ENCODE assay signal across 17 mouse cellular contexts in the genomic region with DNA sequence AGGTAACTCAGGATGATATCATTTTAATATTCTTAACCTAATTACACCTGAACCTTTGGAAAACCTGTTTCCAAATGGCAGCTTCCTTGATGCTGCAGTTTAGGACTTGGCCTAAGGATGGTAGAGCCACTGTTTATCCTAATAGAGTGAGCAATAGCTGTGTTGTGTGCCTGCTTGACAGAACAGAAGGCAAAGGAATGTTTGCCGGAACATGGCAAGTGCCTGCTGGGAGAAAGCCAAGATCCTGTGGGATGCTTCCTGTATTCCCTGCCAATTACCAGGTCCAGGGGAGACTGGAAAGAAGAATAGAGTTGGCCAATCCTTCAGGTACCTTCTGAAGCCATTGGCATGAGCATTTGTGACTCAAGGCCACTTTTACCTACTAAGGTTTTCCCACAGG.
DNase-seq lines count a peak whose midpoint lies in the region; ATAC-seq lines count a peak whose summit lies in the region.
"Had no signal": no experiment of that assay in that cellular context is flagged by ENCODE, and none has a peak within 500 bp of the region (broad histone marks: within the 10 kb centered on the region; RNA-seq: fewer than 3 reads in every experiment).

No protein-coding gene starts in this region.

- H3K4me3 ChIP-seq in forebrain, embryonic 15.5 days, result no peak overlapping the region
- H3K4me3 ChIP-seq in forebrain, embryonic 16.5 days (replicated peaks; ENCODE audit: low read length), result no peak overlapping the region
- H3K4me3 ChIP-seq in midbrain, embryonic 11.5 days (ENCODE audit: low read depth, low read length), result no peak overlapping the region
- no peak overlapping the region for H3K4me3 ChIP-seq in midbrain, embryonic 13.5 days (replicated peaks)
- H3K4me3 ChIP-seq: embryonic facial prominence, embryonic 12.5 days; heart, embryonic 13.5 days; neural tube, embryonic 13.5 days had no signal

- H3K27me3 ChIP-seq in forebrain, embryonic 15.5 days, result no peaks in the 10 kb centered on the region
- no peaks in the 10 kb centered on the region for H3K27me3 ChIP-seq in forebrain, embryonic 16.5 days (replicated peaks; ENCODE audit: control insufficient read depth, insufficient read depth, low read length)
- H3K27me3 ChIP-seq in midbrain, embryonic 11.5 days (ENCODE audit: control insufficient read depth, insufficient read depth, low read length), result no peaks in the 10 kb centered on the region
- H3K27me3 ChIP-seq in midbrain, embryonic 13.5 days, result no peaks in the 10 kb centered on the region
- H3K27me3 ChIP-seq: embryonic facial prominence, embryonic 12.5 days; heart, embryonic 13.5 days; neural tube, embryonic 13.5 days had no signal

- H3K9me3 ChIP-seq in forebrain, embryonic 15.5 days, result no peaks in the 10 kb centered on the region
- no peaks in the 10 kb centered on the region for H3K9me3 ChIP-seq in forebrain, embryonic 16.5 days (ENCODE audit: control insufficient read depth, low read length)
- no peaks in the 10 kb centered on the region for H3K9me3 ChIP-seq in midbrain, embryonic 11.5 days (ENCODE audit: control insufficient read depth, low read length)
- H3K9me3 ChIP-seq in midbrain, embryonic 13.5 days, result no peaks in the 10 kb centered on the region
- H3K9me3 ChIP-seq: embryonic facial prominence, embryonic 12.5 days; heart, embryonic 13.5 days; neural tube, embryonic 13.5 days had no signal

- no peak overlapping the region for H3K27ac ChIP-seq in forebrain, embryonic 15.5 days (replicated peaks)
- H3K27ac ChIP-seq in forebrain, embryonic 16.5 days (ENCODE audit: low read length), result no peak overlapping the region
- no peak overlapping the region for H3K27ac ChIP-seq in midbrain, embryonic 11.5 days (ENCODE audit: low read depth, low read length)
- no peak overlapping the region for H3K27ac ChIP-seq in midbrain, embryonic 13.5 days
- H3K27ac ChIP-seq: embryonic facial prominence, embryonic 12.5 days; heart, embryonic 13.5 days; macrophage; neural tube, embryonic 13.5 days had no signal

- no peak overlapping the region for H3K9ac ChIP-seq in forebrain, embryonic 15.5 days (replicated peaks)
- H3K9ac ChIP-seq in forebrain, embryonic 16.5 days (replicated peaks; ENCODE audit: low read depth, low read length), result no peak overlapping the region
- no peak overlapping the region for H3K9ac ChIP-seq in midbrain, embryonic 11.5 days (ENCODE audit: low read length)
- H3K9ac ChIP-seq in midbrain, embryonic 13.5 days (replicated peaks), result no peak overlapping the region
- H3K9ac ChIP-seq: embryonic facial prominence, embryonic 12.5 days; heart, embryonic 13.5 days; neural tube, embryonic 13.5 days had no signal

- 0 out of 2 replicates have a peak, but pooled peaks have one; percentile 26 for ATAC-seq in forebrain, embryonic 15.5 days (replicated peaks)
- ATAC-seq in forebrain, embryonic 16.5 days, result no peak
- no peak for ATAC-seq in midbrain, embryonic 11.5 days (ENCODE audit: low FRiP score)
- ATAC-seq in midbrain, embryonic 13.5 days, result no peak

- H3K36me3 ChIP-seq in forebrain, embryonic 15.5 days, result no peaks in the 10 kb centered on the region
- no peaks in the 10 kb centered on the region for H3K36me3 ChIP-seq in forebrain, embryonic 16.5 days (ENCODE audit: control insufficient read depth, insufficient read depth)
- no peaks in the 10 kb centered on the region for H3K36me3 ChIP-seq in midbrain, embryonic 11.5 days (ENCODE audit: control insufficient read depth, insufficient read depth, low read length)
- H3K36me3 ChIP-seq in midbrain, embryonic 13.5 days, result no peaks in the 10 kb centered on the region
- H3K36me3 ChIP-seq: embryonic facial prominence, embryonic 12.5 days; heart, embryonic 13.5 days; neural tube, embryonic 13.5 days had no signal

- no peak overlapping the region for H3K4me2 ChIP-seq in forebrain, embryonic 15.5 days (replicated peaks)
- no peak overlapping the region for H3K4me2 ChIP-seq in forebrain, embryonic 16.5 days (ENCODE audit: low read length)
- H3K4me2 ChIP-seq in midbrain, embryonic 11.5 days, result no peak overlapping the region
- no peak overlapping the region for H3K4me2 ChIP-seq in midbrain, embryonic 13.5 days (replicated peaks)
- H3K4me2 ChIP-seq: embryonic facial prominence, embryonic 12.5 days; heart, embryonic 13.5 days; liver, embryonic 11.5 days; neural tube, embryonic 13.5 days had no signal

- DNase-seq in midbrain, embryonic 11.5 days (ENCODE audit: low spot score, missing footprints), result peak; percentile 79
- peak; percentile 91 to 92 for DNase-seq in cerebellum, postnatal 14 days
- peak; percentile 26 for DNase-seq in lung, postnatal 25 days (ENCODE audit: low spot score)
- DNase-seq in gastrocnemius, postnatal 10 days, result no peak
- DNase-seq in frontal cortex, adult 2 months (ENCODE audit: extremely low spot score in 1 of 2, low spot score in 1 of 2), result no peak
- DNase-seq: adrenal gland, adult 2 months; gastrocnemius, postnatal 14 days; kidney, adult 11 months; kidney, postnatal 4 days had no signal

- 32% methylated on average over 1 of the region's 1 CpGs for WGBS in forebrain, embryonic 15.5 days
- 31% methylated on average over 1 of the region's 1 CpGs for WGBS in forebrain, embryonic 16.5 days
- WGBS in midbrain, embryonic 11.5 days, result 91% methylated on average over 1 of the region's 1 CpGs
- 88% methylated on average over 1 of the region's 1 CpGs for WGBS in midbrain, embryonic 13.5 days

- H3K4me1 ChIP-seq in forebrain, embryonic 15.5 days, result peaks cover 12% of the 10 kb centered on the region
- H3K4me1 ChIP-seq in forebrain, embryonic 16.5 days (replicated peaks; ENCODE audit: control insufficient read depth, insufficient read depth, low read length), result peaks cover 6% of the 10 kb centered on the region; the same call in 1 of the 2 replicates
- no peaks in the 10 kb centered on the region for H3K4me1 ChIP-seq in midbrain, embryonic 11.5 days (ENCODE audit: control insufficient read depth, insufficient read depth, low read length)
- H3K4me1 ChIP-seq in midbrain, embryonic 13.5 days (replicated peaks), result peaks cover 16% of the 10 kb centered on the region
- H3K4me1 ChIP-seq: embryonic facial prominence, embryonic 12.5 days; heart, embryonic 13.5 days had no signal

Comparison
In these comparisons a context has a peak if more than half of its experiments do, and no peak if none do; other contexts are left out.
1. DNase-seq: peak in midbrain, embryonic 11.5 days (single experiment), cerebellum, postnatal 14 days (2 of 2) and lung, postnatal 25 days (single experiment); none in gastrocnemius, postnatal 10 days (single experiment) and frontal cortex, adult 2 months (0 of 2).